Mouse (Mus musculus): ENCODE data around the gene Pcnx2.

Gene Pcnx2

DNA sequence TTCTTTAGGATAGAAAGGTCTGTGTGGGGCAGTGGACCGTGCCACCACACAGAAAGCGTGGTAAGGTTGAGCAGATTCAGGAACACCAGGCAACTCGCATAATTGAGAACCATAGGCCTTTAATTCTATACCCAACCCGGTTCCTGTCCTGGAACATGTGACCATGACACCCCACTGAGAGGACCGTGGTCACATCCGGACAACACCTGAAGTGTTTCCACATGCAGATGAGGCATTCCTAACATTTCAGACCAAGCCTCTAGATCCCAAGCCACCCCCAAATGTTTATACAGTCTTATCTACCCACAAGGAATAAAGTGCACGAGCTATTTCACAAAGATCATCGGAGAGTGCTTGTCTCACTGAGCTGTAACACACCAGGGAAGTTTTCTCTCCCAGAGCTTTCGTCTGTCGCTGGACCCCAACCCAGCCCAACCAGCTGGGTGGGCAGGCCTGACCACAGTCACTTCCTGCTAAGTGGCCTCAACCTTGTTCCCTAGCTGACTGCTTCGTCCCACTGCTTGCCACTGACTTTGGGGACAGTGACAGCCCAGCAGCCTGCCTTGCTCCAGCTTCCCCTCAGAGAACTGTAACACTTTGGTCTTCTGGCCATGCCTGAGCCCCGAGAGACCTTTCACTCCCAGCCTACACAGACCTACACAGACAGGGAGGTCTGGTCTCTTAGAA is 120.5 kb downstream of the Pcnx2 start:
- in situ Hi-C loops (cut with MboI; ENCODE audit: low pct_unique_long_range_greater_than_20kb in 1 of 2, low sequenced_read_pairs in 2 of 2, unreplicated experiment in 1 of 2): no loop called here

DNA sequence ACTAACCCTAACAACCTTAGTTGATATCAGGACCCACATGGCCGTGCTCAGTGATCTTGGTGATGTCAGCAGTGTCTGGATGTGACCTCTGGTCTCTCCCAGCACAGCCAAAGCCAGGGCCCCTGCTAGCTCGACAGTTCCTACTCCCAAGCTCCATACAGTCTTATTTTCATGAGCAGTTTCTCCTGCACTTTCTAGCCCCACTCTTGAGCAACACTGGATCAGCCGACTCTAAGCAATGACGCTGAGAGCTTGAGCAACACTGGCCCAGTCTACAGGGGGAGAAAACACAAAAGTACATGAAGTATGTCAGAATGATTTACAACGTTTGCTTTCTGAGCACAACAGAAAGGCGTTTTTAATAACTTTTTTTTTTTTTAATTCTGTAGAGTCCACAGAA is 121.3 kb downstream of the Pcnx2 start:
- in situ Hi-C loops (cut with MboI; ENCODE audit: low pct_unique_long_range_greater_than_20kb in 1 of 2, low sequenced_read_pairs in 2 of 2, unreplicated experiment in 1 of 2): no loop called here

DNA sequence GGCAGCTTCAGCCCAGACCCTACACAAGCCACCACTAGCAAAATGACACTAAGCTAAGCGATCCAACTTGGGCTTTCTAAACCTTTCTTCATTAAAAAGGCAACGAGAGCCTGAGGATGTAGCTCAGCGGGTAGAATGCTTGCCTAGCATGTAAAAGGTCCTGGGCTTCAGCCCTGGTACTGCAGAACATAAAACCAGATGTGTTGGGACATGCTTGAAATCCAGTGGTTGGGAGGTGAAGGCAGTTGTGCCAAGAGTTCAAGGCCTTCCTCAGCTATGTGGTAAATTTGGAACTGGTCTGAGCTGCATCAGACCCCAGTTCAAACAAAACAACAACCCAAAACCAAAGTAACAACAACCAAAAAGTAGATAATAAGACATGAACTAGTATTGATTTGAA is 121.8 kb downstream of the Pcnx2 start:
- in situ Hi-C loops (cut with MboI; ENCODE audit: low pct_unique_long_range_greater_than_20kb in 1 of 2, low sequenced_read_pairs in 2 of 2, unreplicated experiment in 1 of 2): no loop called here

DNA sequence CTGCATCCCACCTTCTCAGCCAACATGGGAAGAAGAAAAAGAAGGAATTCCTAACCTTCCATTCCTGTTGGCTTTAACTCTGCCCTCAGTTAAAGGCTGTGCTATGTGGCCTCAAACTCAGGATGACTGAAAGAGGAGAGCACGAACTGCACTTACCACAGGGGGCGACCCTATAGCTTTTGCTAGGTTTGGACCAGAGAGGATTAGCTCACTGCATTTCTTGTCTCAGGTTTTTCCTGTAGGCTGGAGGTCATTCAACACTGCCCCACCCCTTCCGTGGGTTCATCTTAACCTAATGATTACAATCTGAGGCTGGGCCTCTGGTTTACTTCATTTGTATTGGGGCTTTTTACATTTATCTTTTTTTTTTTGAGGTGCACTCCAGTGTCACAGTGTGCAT is 123.1 kb downstream of the Pcnx2 start:
- in situ Hi-C loops (cut with MboI; ENCODE audit: low pct_unique_long_range_greater_than_20kb in 1 of 2, low sequenced_read_pairs in 2 of 2, unreplicated experiment in 1 of 2): no loop called here

DNA sequence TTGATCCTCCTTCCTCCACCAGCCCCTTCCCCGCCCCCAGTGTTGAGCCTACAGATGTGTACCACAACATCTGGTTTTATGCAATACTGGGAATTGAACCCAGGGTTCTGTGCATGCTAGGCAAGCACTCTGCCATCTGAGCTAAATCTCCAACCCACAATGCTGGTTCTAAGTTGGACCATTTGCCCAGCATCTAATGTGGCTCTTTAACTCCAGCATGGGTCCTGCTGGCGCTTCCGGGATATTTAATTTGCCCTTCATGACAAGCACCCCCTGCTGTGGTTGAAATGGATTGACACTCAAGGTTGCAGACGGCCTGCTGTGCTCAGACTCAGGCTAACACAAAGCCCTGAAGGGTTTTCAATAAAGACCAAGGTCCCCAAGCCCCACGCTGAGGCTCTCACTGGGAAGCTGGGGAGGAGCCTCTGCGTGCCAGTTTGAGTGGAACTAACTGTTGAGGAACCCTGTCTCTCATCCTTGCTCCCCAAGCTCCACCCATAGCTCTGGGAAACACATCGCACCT is 124.8 kb downstream of the Pcnx2 start:
- in situ Hi-C loops (cut with MboI; ENCODE audit: low pct_unique_long_range_greater_than_20kb in 1 of 2, low sequenced_read_pairs in 2 of 2, unreplicated experiment in 1 of 2): no loop called here

DNA sequence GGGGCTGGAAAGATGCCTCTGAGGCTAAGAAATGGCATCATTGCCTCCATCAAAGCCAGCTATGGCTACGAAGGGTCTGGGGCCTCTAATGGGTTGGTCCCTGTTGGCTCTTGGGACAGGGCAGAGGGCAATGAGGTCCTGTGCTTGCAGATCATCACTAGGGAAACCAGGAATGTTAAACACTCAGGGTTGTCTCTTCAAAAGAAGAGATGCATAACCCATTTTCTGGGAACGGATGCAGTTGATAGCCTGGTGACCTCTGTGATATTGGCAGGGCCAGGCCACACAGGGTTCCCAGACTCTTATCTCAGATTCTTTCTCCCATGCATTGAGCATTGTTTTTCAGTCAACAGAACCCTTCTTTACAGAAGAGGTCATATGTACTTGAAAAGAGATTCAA is 125.8 kb downstream of the Pcnx2 start:
- in situ Hi-C loops (cut with MboI; ENCODE audit: low pct_unique_long_range_greater_than_20kb in 1 of 2, low sequenced_read_pairs in 2 of 2, unreplicated experiment in 1 of 2): no loop called here

DNA sequence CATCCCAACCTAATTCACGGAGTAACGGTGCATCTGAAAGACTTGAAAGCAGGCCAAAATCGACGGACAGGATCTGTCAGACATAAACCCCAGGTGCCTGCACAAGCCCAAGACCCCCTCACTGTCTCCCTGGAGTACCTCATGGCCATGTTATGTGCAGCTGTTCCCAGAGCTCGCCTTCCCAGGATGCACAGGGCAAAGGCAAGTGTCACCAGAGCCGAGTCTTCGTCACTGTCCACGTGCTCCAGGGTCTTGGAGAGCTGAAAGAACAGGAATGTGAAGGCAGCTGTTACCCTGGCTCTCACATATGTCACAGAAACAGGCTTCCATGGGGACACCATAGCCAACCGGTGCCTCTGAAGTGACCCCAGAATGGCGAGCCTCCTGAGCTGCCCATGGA is 130.0 kb downstream of the Pcnx2 start:
- in situ Hi-C loops (cut with MboI; ENCODE audit: low pct_unique_long_range_greater_than_20kb in 1 of 2, low sequenced_read_pairs in 2 of 2, unreplicated experiment in 1 of 2): no loop called here

DNA sequence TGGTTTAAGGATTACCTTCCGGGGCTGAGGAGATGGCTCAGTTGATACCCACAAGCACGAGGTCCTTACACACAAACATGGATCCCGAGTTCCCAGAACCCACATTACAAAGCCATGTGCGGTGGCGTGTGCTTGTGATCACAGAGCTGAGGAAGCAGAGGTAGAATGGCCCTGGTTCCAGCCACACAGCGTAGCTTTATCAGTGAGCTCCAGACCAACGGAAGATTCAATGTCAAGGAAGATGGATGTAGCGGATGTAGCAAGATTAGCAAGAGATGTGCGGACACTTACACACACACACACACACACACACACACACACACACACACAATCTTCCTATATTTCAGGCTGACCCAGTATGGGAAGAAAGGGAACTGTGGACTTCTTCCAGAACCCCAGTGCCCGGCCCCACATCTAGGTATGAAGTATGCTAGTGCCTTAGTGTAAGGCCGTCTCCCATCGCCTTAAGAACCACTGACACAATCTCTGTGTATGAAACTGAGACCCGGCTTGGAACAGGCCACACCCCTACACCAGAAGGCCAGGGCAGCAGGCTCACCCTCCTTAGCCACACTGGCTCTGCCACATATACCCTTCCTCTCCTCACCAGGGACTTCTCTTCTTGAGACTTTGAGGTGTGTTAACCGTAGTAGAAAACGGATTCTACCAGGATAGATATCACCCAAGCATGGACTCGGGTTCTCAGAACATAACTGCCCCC is 134.9 kb downstream of the Pcnx2 start:
- in situ Hi-C loops (cut with MboI; ENCODE audit: low pct_unique_long_range_greater_than_20kb in 1 of 2, low sequenced_read_pairs in 2 of 2, unreplicated experiment in 1 of 2): no loop called here

DNA sequence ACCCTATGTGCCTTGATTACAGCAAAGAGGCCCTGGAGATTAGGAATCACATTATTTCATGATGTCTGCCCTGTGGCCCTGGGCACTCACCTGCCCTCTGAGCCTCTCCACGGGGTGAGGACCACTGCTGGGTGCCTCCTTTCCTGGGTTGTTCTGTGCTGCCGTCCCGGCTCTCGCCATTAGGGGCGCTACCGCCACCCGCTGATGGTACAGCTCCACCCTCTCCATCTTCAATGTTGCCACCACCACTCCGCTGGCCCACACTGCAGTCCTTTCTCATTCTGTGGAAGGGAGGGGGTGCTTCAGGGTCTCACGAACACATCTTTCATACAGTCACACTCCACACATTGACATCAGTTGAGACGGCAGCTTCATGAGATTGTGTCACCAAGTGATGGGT is 139.1 kb downstream of the Pcnx2 start:
- in situ Hi-C loops (cut with MboI; ENCODE audit: low pct_unique_long_range_greater_than_20kb in 1 of 2, low sequenced_read_pairs in 2 of 2, unreplicated experiment in 1 of 2): no loop called here

DNA sequence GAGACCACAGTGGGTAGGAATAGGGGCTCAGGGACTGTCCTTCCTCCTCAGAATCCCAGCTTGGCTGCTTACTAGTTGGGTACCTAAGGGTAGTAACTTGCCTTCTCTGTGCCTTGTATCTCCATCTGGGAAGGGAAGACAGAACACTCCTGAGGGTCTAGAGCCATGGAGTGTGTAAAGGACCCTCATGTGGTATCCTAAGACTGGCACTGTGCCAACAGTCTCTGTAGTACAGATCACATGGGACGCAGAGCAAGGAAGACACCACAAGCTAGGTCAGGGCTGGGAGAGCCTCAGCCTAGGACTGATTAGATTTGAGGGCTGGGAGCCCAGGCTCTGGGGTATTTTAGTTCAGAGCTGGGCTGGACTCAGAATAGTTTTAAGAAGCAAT is 141.0 kb downstream of the Pcnx2 start:
- in situ Hi-C loops (cut with MboI; ENCODE audit: low pct_unique_long_range_greater_than_20kb in 1 of 2, low sequenced_read_pairs in 2 of 2, unreplicated experiment in 1 of 2): no loop called here

DNA sequence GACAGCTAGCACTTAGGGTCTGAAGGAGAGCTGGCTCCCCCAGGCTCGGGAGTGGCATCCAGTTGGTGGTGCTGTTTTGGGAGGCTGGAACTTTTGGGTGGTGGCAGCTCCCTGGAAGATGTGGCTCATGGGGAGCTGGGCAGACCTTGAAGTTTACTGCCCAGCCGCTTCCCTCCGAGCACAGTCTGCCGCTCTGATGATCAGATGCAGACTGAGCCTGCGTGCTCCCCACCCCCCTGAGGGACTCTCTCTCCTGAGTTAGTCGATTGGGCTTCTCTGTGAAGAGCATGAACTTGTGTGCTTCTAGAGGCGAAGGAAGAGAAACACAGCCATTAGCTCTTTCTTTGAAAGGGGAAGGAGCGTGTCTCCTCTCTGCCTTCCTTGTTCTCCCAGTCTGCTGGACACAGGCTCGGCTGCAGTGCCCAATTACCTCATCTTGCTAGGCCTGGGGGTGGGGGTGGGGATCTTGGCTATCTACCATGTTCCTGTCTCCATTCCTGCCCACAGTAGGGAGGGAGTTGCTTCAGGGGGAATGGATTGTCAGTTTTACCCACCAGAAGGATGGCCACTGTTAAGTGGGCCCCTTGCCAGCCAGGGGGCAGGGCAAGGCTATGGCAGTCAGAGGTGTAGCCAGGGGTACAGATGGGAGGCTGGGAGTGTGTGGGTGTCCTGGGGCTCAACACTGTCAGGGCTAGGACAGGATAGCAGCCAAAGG is 141.6 kb downstream of the Pcnx2 start:
- in situ Hi-C loops (cut with MboI; ENCODE audit: low pct_unique_long_range_greater_than_20kb in 1 of 2, low sequenced_read_pairs in 2 of 2, unreplicated experiment in 1 of 2): no loop called here

DNA sequence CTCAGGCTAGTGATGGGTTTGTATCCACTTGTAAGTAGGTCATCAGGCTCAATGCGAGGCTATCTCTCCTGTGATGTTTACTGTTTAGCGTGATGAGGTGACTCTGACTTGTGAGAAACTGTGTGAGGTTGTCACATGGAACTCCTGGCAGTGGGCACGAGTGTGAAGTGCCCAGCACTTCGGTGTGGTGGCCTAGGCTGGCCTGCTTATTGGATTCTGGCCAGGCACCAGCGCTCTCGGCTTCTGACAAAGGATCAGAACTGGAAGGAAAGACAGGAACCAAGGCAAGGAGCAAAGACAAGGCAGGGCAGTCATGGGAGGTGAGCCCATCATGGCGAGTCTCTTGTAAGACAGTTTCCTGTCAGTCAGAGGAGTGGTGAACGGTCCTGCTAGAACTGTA is 142.2 kb downstream of the Pcnx2 start:
- in situ Hi-C loops (cut with MboI; ENCODE audit: low pct_unique_long_range_greater_than_20kb in 1 of 2, low sequenced_read_pairs in 2 of 2, unreplicated experiment in 1 of 2): no loop called here

DNA sequence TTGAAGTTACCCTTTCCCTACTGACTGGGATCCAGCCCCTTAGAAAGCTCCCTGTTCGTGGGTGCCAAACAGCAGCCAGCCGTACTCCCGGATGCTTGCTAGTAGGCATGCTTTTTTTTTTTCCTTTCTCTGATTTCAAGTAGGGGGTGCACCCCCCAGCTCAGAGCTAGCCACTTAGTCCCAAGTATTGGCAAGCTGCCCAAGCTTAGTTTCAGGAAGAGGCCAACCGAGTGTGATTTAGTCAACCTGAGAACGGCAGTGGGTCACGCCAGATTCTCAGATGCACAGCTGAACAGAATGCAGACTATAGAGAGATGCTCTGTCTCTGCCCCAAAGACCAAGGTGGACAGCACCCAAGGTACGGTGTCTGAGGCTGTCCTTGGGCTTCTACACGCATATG is 147.3 kb downstream of the Pcnx2 start:
- in situ Hi-C loops (cut with MboI; ENCODE audit: low pct_unique_long_range_greater_than_20kb in 1 of 2, low sequenced_read_pairs in 2 of 2, unreplicated experiment in 1 of 2): no loop called here

DNA sequence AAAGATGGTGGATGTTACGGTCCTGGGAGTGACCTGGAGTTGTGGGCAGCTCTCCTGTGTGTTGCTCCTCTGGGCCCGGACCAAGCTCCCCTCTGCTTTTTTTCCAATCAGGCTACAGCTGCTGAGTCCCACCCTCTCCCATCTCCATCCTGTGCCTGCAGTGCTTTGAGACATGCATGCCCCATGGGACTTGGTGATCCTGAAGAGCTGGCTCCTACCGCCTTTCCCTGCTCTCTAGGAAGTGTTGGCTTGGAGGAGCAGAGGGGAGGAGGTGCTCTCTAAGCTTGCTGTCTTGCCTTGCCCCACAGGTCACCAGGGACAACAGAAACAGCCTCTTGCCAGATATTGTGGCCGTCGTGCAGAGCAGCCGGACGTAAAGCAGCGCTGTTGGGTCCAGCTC is 150.7 kb downstream of the Pcnx2 start:
- in situ Hi-C loops (cut with MboI; ENCODE audit: low pct_unique_long_range_greater_than_20kb in 1 of 2, low sequenced_read_pairs in 2 of 2, unreplicated experiment in 1 of 2): no loop called here

DNA sequence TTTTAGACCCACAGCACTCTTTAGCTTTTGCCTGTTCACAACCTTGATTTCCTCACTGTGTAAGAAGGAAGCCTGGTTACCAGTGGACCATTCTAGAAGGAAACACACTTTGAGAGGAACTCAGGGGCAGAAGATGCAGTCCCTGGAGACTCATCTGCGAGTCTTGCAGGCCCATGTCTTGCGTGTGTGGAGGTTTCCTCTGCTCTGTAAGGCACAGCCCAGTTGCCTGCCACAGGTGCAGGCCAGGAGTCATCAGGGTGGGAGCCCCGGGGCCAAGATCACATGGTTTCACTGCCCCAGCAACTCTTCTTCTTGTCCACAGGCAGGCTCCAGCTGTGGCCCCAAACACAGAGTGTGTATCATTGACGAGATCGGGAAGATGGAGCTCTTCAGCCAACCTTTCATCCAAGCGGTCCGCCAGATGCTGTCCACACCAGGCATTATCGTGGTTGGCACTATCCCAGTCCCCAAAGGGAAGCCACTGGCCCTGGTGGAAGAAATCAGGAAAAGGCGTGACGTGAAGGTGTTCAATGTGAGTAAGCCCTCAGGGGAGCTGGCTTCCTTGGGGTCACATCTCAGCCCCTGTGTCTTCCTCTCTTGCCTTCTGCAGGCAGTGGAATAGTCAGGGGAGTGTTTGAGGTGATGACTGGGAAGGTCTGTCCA is 153.1 kb downstream of the Pcnx2 start:
- in situ Hi-C loops (cut with MboI; ENCODE audit: low pct_unique_long_range_greater_than_20kb in 1 of 2, low sequenced_read_pairs in 2 of 2, unreplicated experiment in 1 of 2): no loop called here

DNA sequence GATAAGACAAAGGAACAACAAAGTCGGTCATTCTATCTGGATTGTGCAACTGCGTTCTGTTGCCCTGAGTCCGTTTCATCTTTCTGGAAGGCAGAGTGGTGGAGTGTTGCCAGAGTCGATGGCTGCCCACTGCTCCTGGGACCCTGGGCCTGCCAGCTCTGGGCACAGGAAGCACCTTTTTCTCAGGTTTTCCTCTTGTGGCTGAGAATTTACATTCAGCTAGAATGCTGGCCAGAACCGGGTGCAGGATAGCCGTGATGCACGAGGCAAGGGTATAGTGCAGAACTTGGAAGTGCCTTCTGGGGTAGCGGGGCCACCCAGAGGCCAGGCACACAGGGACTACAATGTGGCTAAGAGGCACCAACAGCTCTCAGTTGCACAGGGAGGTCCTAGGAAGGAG is 155.7 kb downstream of the Pcnx2 start:
- in situ Hi-C loops (cut with MboI; ENCODE audit: low pct_unique_long_range_greater_than_20kb in 1 of 2, low sequenced_read_pairs in 2 of 2, unreplicated experiment in 1 of 2): no loop called here

DNA sequence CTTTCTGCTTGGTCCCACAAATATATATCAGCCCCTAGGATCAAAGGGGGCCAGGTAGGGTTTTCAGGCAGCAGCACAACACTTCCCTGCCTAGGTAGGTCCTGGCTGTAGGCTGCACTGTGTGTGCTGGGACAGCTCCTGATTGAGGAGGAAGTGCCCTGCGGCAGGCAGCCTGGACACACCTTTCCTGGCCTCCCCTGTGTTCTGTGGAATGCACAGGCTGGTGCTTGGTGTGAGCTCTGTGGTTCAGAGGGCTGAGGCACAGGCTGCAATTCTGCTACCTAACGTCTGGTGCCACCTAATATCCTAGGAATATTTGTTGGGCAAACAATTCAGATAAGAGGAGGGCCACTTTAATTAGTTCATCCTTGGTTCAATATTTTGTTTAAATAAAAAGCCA is 156.3 kb downstream of the Pcnx2 start:
- in situ Hi-C loops (cut with MboI; ENCODE audit: low pct_unique_long_range_greater_than_20kb in 1 of 2, low sequenced_read_pairs in 2 of 2, unreplicated experiment in 1 of 2): no loop called here

DNA sequence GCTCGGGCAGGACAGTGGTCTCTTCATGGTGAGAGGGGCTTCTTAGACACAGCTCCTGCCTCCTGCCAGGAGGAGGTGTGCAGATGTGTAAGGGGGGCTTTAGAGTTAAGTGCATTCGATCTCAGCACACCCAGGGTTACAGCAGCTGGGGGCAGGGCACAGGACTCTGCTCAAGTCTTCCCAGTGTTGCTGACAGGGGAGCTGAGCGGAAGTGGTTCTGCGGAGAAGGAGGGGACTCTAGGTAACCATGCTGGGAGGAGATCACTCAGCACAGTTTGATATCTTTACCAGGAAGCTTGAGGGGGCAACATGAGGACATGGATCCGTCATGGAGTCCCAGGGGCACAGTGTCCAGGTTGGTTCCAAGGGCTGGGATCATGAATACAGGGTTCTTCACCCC is 156.7 kb downstream of the Pcnx2 start:
- in situ Hi-C loops (cut with MboI; ENCODE audit: low pct_unique_long_range_greater_than_20kb in 1 of 2, low sequenced_read_pairs in 2 of 2, unreplicated experiment in 1 of 2): no loop called here

DNA sequence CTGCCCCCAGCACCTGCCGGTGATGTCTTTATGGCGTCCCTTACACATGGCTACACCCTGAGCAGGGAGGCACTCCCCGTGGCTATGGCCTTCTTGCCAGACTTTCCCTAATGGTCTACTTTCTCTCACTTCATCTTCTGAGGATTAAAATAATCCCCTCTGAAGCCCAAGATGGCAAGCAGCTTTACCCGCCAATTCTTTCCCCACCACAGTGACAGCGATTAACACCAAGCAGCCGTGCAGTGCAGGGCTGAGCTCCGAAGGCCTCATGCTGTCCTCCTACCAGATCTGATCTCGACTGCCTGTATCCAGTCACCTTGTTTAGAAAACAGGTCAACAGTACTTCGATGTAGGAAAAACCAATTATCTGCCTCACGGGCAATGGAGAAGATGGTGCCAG is 157.5 kb downstream of the Pcnx2 start:
- in situ Hi-C loops (cut with MboI; ENCODE audit: low pct_unique_long_range_greater_than_20kb in 1 of 2, low sequenced_read_pairs in 2 of 2, unreplicated experiment in 1 of 2): no loop called here

Data from mouse embryonic stem cell (cell line).